Mouse (Mus musculus) spleen, postnatal 10 days (tissue): ENCODE measurements around the gene A730009L09Rik.

Experiments used
- DNase-seq, 2 experiments: peaks; one replicate each; pipeline ENCODE4 v3.0.0; 2021 to 2022; ENCODE audit warnings: low spot score in 2 of 2

A730009L09Rik gene

DNA sequence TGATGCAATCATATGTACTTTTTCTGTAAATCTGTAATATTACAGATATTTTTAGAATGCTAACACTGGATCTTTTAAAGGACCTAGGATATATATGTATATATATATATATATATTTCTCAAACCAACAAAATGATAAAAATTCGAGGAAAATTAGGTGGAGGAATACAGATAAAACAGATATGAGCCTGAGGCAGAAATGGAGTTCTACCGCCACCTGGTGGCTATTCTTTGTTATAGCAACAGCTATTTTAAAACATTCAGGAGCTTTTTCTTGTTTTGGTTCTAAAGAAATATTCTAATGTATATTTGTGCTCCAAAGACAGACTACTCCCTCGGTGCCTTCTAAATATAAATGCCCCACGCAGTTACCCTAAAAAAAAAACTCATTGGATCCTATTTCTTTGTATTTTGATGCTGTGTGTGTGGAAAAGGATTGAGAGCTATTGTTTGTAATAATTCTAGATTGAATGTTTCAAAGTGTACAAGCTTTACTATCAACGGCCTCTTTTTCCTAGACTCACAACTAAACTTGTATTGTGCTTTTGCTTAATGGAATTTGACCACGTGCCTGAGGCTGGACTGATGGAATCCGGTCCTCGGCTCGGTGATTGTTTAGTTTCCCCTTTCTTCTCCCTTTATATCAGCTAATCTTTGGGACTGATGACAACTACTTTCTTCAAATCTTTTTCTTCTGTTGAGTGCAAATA, 44.8 kb downstream of the A730009L09Rik start:
- DNase-seq = no peak

DNA sequence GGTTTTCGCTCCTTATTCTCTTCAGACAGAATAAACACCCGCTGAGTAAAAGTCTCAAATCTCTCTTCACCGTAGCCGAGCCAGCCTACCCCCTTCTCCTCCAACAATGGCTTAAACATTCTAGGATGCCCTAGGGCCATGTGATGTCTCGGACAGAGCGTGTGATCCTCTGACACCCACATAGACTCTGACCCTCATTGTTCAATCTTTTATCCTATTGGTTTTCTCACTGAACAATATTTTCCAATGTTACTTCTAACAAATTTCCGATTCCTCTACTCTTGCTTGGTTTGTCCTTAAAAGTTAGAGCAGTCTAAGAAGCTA, 45.3 kb downstream of the A730009L09Rik start:
- no peak for DNase-seq
